Mouse (Mus musculus): ENCODE measurements around the gene Cep350.

The Cep350 gene

GRCm38 (mm10) chr1:155973068-155973718, at the start of gene Cep350:
Gene Cep350 (minus strand): TSS chr1:155973255.
- DNase-seq (ENCODE audit: low spot score): peak; percentile 97

DNA sequence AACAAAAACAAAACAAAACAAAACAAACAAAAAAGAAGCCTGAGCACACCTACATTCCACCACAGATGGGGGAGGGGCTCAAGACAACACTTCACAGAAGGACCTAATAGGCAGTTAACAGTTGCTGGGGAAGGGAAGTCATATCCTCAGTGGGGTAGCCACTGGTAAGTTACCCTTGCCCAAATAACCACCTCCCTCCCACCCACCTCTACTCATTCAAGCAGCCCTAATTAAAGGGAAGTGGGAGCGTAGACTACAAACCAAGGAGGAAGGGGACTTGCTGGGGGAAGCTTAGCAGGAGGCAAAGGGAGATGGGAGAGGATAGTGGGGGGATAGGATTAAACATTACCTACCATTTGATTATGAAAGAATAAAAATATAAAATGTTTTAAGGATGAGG, 47.3 kb upstream of the Cep350 start:
- no peak for DNase-seq (ENCODE audit: low spot score)

DNA sequence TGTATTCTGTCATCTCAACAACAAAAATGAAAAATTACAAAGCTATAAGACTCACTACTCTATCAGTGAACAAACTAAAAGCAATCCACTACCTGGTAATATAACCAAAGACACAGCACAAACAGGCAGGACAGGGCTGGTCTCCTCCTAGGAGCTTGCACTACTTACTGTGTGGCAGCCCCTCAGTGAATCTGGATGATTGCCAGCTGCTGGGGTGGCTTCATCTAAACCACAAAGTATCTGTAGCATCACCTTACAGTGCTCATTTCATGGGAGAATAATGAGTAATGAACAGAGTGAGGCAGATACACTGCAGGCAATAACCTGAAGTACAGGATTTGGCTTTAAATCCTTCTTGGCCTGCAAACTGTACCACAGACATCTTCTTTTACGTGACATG, 46.7 kb upstream of the Cep350 start:
- DNase-seq (ENCODE audit: low spot score): no peak

DNA sequence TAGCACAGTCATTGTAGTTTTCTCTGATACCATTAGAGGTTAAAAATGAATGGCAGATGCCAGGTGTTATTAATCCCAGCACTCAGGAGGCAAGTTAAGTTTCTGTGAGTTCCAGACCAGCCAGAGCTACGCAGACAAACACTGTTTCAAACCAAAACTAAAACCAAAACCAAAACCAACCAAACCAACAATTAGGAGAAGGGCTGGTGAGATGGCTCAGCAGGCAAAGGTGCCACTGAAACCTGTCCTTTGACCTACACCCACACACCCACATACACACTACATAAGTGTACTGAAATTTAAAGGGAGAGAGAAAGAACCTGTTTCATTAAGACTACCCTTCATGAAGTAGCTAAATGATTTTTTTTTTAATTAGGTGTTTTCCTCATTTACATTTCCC, 35.9 kb upstream of the Cep350 start:
- no peak for DNase-seq (ENCODE audit: low spot score)

DNA sequence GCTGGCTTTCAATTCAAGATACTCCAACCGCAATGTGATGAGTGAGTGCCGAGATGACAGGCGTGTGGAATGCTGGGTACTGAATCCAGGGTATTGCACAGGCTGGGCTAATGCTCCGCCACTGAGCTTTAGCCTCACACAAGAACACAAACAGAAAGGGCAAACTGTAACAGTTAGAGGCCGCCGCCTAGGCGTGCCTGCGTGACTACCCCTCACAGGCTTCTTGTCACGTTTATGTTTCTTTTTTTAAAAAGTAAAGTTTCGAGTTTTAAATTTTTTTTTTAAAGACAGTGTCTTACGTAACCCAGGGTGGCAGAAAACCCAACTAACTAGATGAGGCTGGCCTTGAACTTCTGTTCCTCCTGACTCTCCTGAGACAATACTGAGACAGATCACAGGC, 32.9 kb upstream of the Cep350 start:
- DNase-seq (ENCODE audit: low spot score): no peak

- DNase-seq (ENCODE audit: low spot score): no peak
Observed at GRCm38 (mm10) chr1:156003201-156003935, 30.3 kb upstream of the Cep350 start.

DNA sequence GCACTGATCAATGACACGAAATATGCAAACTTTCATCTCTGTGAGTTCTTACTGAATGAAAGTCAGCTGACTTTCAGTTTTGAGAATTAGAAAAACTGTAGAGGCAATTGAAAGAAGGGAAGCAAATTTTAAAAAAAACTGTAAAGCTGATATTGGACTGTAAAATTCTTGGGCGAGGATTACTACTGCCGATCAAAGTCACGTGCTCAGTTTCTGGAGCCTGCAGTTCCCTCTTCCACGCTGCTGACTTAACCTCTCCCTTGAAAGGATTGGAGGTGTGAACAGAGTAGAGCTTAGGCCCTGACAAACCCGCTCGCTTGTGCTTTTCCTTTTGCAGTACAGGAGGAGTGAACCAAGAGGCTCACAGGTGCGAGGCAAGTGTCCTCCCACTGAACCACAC, 29.3 kb upstream of the Cep350 start:
- no peak for DNase-seq (ENCODE audit: low spot score)

GRCm38 (mm10) chr1:155995612-155996011, 22.6 kb upstream of the Cep350 start:
- no peak for DNase-seq (ENCODE audit: low spot score)

DNA sequence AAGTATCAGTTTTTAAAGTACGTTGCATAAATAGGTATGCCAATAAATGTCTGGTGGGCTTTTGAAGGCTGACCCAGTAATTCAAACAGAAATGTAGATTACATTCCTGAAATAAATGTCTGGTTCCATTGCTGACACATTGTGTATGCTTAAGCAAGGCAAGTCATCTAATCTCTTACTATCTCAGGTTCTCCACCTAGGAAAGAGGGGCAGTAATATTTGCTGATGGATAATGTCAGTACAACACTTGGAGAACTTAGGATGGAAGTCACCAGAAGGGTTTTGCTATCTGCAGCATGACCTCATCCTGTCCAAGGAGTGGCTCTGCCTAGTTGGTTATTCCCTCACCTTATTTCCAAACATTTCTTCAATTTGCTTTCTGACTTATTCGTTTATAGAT, 21.5 kb upstream of the Cep350 start:
- no peak for DNase-seq (ENCODE audit: low spot score)

DNA sequence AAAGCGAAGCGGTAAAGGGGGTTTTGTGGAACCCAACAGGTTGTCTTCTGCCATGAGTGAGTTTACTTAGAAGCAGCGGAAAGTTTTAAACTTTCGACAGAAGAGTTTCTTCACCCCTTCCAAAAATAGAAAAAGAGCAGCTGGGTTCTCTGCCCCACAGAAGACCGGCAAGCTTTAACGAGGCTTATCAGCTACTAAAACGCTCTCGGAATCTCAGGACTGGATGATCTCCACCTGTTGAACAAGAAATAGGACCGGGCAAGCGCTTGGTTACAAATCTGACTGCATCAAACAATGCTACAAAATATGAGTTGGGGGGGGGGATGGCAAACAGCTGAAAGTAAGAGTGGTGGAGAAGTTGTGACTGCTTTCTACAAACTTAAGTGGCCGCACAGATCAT, 17.3 kb upstream of the Cep350 start:
- DNase-seq (ENCODE audit: low spot score): no peak

GRCm38 (mm10) chr1:155989387-155989786, 16.3 kb upstream of the Cep350 start:
- DNase-seq (ENCODE audit: low spot score): no peak

DNA sequence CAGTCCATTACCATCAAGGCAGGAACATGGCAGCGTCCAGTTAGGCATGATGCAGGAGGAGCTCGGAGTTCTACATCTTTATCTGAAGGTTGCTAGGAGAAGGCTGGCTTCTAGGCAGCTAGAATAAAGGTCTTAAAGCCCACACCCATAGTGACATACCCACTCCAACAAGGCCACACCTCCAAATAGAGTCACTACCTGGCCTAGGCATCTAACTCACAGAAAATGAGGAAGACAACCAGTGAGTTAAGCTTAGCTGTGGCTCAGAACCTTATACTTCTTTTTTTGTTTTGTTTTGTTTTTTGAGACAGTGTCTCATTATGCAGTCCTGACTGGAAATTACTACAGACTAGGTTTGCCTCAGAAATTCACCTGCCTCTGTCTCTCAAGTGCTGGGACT, 14.6 kb upstream of the Cep350 start:
- no peak for DNase-seq (ENCODE audit: low spot score)

DNA sequence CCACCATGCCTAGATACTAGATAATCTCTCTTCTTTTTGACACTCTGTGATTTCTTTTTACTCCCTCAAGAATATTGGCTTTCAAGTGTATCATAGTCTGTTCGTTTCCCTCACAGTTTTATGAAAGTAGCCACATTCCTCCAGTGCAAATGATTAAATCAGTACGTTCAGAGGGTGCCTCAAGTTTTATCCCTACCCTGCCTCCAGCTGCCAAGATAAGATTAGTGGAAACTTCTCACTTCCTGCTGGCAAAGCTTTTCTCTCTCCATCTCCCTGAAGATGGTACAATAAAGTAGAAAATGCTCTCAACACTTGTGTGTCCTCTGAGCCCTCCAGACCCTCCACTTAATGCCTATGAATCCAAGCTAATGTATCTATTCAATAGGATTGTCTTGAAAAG, 1.9 kb upstream of the Cep350 start:
- no peak for DNase-seq (ENCODE audit: low spot score)

GRCm38 (mm10) chr1:155973719-155974379, 794 bp upstream of the Cep350 start:
- DNase-seq (ENCODE audit: low spot score): no peak

- no peak for DNase-seq (ENCODE audit: low spot score)
Observed at GRCm38 (mm10) chr1:155972146-155973067, 648 bp downstream of the Cep350 start.

DNA sequence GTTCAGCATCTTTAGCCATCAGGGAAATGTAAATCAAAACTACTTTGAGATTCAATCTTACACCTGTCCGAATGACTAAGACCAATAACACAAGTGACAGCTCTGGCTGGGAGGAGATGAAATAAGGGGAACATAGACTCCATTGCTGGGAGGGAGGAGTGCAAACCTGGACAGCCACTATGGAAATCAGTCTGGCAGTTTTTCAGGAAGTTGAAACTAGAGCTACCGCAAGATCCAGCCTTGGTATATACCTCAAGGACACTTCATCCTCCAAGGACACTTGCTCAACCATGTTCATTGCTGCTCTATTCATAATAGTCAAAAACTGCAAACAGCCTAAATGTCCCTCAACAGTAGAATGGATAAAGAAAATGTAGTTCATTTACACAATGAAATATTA, 23.9 kb downstream of the Cep350 start:
- no peak for DNase-seq (ENCODE audit: low spot score)

- no peak for DNase-seq (ENCODE audit: low spot score)
Observed at GRCm38 (mm10) chr1:155944361-155944760, 28.7 kb downstream of the Cep350 start.

DNA sequence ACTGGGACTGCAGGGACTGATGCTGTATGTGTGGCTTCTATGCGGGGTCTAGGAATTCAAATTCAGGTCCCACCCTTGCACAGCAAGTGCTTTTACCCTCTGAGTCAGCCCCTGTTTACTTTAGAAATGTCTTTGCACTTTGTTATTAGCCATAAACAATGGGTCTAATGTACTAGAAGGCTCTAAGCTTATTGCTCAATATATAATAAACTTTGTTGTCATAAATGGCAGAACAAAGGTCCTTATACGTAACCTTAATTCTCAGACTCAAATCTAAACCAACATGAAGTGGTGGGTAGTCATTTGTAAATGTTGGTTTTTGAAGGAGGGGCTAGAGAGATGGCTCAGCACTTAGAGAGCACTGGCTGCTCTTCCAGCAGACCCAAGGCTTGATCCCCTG, 35.6 kb downstream of the Cep350 start:
- no peak for DNase-seq (ENCODE audit: low spot score)

GRCm38 (mm10) chr1:155934702-155935101, 38.4 kb downstream of the Cep350 start:
- no peak for DNase-seq (ENCODE audit: low spot score)

DNA sequence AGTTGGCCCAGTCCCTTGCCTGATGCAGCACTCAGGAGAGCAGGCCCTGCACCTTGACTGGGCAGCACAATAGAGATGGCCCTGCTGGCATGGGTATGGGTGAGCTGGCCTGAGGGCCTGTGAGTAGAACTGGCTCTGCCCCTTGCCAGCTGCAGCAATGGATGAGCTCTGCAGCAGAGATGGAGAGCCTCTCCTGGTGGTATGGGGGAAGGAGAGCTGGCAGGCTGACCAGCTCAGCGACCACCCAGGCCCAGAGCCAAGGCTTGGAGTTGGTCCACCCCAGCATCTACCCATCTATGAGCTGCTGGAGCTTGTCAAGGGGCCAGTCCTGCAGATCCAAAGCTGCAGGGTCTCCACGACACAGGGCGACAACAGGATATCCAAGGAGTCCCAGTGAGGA, 69.5 kb downstream of the Cep350 start:
- DNase-seq (ENCODE audit: low spot score): no peak

GRCm38 (mm10) chr1:155901348-155901747, 71.7 kb downstream of the Cep350 start:
- DNase-seq (ENCODE audit: low spot score): no peak

- no peak for DNase-seq (ENCODE audit: low spot score)
Observed at GRCm38 (mm10) chr1:155894382-155894781, 78.7 kb downstream of the Cep350 start.
